Mouse (Mus musculus): ENCODE measurements around the gene Crybg3.

Gene Crybg3

DNA sequence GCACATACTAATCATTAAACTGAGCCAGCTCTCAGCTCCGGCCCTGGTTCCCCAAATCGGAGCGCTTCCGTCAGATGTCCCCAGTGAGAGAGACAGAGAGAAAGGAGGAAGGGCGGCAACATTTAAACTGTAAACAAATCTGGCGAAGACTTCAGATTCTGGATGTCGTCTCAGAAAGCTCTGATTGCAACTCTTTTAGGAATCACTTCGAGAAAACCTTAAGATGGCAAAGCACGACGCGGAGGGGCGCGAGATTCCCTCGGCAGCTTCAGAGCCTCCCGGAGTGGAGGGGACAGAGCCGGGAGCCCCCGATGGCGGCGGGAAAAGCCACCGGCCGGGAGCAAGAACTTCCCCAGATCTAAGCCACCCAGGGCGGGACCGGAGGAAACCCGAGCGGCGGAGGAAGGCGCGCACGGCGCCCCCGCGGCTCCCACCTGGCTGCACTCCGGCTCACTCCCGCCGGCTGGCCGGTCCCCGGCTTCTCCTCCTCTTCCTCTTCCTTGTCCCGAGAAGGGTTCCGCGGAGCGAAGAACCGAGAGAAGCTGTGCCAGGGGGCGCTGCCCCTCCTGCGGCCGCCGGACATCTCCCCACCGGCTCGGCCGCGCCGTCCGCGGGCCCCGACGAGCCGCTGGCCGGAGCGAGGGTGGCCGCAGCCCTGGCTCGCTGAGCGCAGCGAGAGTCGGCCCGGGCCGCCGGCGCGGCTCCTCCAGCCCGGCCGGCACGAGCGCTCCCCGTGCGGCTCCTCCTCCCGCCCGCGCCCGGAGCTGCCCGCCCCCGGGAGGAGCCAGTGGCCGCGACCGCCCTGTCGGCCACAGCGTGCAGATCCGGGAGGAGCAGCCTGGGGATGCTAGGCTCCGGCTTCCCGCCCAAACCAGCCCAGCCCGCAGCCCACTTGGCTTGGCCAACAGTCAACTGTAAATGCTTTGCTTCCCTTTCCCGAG lies at the start of gene Crybg3:
Gene Crybg3 (minus strand): TSS at position 669 of the 941 bp plus-strand sequence.
- ChIA-PET POLR2A (interaction anchor here in 3 of 4 experiments (0.6 to 1.4 kb wide), 5 partner anchors 16 to 128 kb away, joined by 3 read pairs; partner anchors contain the start of gene Arl6 (in 1 of the 3)), CTCF (interaction anchor here in 2 of 4 experiments (0.7 to 1.2 kb wide), 3 partner anchors 17 to 129 kb away, joined by 3 read pairs; partner anchors contain the start of gene Riox2 (in 1 of the 2))

DNA sequence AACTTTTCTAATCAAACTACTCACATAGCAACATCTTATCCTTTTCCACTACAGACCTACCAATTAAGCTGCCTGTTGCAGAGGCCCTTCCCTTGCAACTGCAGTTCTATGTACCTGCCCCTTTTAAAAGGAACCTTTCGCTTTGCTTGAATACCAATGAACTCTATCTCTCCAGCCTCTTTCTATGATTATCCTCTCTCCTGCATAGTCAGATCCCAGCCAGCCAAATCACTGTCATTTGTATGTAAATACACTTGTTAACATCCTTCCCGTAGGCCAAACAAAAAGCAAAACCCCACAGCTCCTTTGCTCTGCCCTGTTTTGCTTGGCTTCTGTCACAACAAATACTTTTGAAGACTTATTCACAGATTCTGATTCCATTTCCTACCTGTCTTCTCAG lies 43.0 kb upstream of the Crybg3 start:
- CTCF ChIA-PET, result interaction anchor here in 2 of 4 experiments (0.6 to 1.0 kb wide), 2 partner anchors 24 to 27 kb away, joined by 3 to 7 read pairs; no protein-coding TSS in a partner anchor

DNA sequence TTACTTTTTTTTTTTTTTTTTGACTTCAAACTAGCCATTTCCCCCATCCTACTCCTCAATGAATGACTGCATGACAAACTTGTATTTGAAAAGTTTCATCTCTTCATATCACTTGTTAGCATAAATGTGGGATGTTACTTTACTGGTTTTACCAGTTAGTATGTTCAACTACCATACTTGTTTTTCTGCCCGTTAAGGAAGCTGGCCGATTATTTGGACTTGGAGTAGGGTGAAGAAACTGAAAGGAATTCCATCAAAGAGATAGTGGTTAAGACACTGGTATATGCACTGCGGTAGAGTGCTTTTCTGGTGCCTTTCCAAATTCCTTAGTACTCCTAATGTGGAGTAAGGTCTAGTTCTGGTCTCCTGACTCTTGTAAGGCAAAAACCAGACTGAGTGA lies 39.2 kb upstream of the Crybg3 start:
- ChIA-PET CTCF (interaction anchor here in 1 of 4 experiments (1.2 kb wide), 1 partner anchor 191 kb away, joined by 4 read pairs; no protein-coding TSS in a partner anchor), POLR2A (interaction anchor here in 2 of 4 experiments (1.3 to 3.3 kb wide), 4 partner anchors 36 to 168 kb away, joined by 3 to 12 read pairs (median 6); partner anchors contain the start of gene Riox2 (in 2 of the 2))

More for the DNA sequence above, 43.0 kb upstream of the Crybg3 start:
- POLR2A ChIA-PET, result no interaction called here

DNA sequence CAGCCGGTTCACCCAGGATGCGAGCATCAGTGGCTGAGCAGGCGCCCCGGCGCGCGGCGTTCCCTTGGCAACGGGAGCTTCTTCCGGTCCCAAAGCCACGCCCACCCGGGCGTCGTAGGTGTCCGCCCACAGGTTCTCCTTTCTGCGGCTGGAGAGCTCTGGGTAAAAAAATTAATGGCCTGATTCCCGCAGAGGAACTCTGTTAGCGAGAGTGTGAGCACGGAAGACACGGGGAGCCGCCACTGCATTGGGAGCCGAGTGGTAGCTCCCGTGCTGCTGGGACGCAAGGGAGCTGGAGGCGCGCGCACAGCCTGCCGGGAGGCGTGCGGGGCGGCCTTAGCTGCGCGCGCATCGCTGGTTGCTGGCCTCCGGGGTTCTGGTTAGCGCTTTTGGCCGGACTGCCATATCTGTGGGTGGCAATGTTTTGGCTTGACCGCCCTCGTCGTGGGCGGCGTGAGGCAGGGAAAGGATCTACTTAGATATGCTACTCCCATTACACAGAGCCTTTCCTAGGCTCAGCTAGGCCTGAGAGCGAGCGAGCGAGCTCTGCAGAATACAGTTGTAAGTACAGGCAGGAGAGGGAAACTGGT lies 38.4 kb upstream of the Crybg3 start, which contains the start of gene Arl6:
Gene Arl6 (minus strand): TSS at position 290 of the 590 bp plus-strand sequence.
- ChIA-PET CTCF (interaction anchor here in 3 of 4 experiments (0.7 to 1.2 kb wide), 3 partner anchors 22 to 190 kb away, joined by 4 to 6 read pairs (median 4); no protein-coding TSS in a partner anchor), POLR2A (interaction anchor here in 3 of 4 experiments (0.6 to 3.3 kb wide), 11 partner anchors 11 to 167 kb away, joined by 3 to 12 read pairs (median 3); partner anchors contain the start of genes Riox2 (in 2 of the 3) and Crybg3 (in 1 of the 3))

DNA sequence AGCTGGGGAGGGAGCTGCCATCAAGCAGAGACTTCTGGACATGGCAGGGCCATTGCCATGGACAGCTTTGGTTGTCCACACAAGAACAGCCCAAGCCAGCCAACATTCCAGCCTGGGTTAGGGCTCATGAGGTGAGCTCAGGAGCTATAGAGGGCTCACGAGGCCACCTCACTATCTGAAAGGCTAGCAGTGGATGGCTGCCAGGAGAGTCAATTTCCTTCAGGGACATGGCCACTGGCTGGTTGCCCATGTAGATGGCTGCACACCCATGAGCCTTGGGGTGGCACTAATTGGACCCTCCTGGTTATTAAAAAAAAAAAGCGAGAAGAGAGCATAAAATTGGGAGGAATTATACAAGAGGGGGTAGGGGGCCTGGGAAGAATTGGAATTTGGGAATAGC lies 33.8 kb upstream of the Crybg3 start:
- POLR2A ChIA-PET, result interaction anchor here in 1 of 4 experiments (0.6 kb wide), 1 partner anchor 50 kb away, joined by 3 read pairs; no protein-coding TSS in a partner anchor
- CTCF ChIA-PET, result no interaction called here

DNA sequence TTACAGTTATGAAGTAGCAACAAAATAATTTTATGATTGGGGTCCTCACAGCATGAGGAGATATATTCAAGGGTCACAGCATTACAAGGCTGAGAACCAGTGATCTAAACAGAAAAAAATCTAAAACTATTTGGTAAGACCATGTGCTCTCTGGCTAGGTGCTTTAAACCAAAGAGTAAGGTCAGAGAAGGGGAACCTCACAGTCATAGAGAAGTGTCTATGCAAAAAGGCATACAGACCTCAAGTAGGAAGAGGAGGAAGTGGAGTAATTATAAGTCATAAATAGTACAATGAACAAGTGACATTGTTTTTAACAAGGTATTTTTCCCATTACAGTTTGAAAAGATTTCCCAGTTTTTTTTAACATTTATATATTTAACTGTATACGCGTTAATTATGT lies 20.8 kb upstream of the Crybg3 start:
- CTCF ChIA-PET, result no interaction called here
- POLR2A ChIA-PET, result no interaction called here

DNA sequence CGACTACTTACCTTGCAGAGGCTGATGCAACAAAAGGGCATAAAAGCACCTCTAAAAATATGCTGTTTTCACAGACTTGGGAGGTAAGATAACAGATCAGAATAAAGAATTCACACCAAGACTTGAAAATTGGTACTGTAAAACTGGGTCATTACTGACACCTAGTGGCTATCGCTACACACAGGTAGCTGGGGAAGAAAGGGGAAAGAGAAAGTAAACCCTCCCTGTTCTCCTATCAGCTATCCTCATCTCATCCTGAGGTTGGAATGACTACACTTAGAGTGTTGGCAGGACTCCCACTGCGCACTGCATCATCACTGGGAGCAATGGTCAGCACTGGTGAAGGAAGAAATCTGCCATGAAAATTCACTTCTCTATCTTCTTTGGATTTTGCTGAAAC lies 16.4 kb upstream of the Crybg3 start:
- CTCF ChIA-PET, result interaction anchor here (0.6 to 2.0 kb wide), 22 partner anchors 10 to 1357 kb away, joined by 3 to 26 read pairs (median 4); partner anchors contain the start of genes Riox2 (in 2 of the 4), Arl6 (in 1 of the 4) and Crybg3 (in 1 of the 4)
- POLR2A ChIA-PET, result interaction anchor here in 3 of 4 experiments (0.5 to 1.2 kb wide), 8 partner anchors 17 to 145 kb away, joined by 3 to 5 read pairs (median 4); partner anchors contain the start of genes Riox2 (in 2 of the 3) and Crybg3 (in 1 of the 3)

DNA sequence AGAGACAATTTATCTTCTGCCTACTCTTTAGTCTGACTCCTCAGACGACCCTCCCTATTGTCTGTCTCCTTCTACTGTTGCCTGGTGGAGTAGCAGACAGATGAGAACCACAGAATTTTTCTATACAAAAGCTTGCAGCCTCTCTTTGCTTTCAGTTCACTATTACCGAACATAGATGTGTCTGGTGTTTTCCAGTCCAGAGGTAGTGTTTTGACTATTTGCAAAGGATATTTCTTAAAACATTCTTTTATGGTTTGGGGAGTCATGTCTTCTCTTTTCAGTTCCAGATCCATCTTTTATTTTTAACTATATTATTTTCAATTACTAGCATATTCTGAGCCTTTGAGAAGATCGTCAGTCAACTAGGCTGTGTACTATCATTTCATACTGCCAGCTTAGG lies 14.9 kb upstream of the Crybg3 start:
- ChIA-PET CTCF (no interaction called here), POLR2A (no interaction called here)

DNA sequence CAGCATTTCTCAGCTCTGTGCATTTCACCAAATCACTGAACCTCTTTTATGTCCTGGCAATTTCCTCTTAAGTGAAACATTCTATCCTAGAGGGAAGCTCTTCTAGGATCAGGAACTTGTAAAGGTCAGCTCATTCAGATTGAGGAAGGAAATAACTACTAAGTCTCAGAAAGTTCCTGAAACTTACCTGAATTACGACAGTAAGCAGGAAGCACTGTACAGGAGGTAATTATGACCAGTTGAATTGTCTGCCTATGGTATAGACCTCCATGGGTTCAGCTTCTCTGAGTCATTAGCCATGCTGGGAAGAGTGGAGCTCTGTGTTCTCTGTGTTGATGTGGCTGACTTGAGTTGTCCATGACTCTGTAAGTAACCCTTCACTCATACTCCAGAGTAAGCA lies 10.0 kb upstream of the Crybg3 start:
- POLR2A ChIA-PET, result interaction anchor here in 1 of 4 experiments (1.0 kb wide), 1 partner anchor 16 kb away, joined by 3 read pairs; no protein-coding TSS in a partner anchor

DNA sequence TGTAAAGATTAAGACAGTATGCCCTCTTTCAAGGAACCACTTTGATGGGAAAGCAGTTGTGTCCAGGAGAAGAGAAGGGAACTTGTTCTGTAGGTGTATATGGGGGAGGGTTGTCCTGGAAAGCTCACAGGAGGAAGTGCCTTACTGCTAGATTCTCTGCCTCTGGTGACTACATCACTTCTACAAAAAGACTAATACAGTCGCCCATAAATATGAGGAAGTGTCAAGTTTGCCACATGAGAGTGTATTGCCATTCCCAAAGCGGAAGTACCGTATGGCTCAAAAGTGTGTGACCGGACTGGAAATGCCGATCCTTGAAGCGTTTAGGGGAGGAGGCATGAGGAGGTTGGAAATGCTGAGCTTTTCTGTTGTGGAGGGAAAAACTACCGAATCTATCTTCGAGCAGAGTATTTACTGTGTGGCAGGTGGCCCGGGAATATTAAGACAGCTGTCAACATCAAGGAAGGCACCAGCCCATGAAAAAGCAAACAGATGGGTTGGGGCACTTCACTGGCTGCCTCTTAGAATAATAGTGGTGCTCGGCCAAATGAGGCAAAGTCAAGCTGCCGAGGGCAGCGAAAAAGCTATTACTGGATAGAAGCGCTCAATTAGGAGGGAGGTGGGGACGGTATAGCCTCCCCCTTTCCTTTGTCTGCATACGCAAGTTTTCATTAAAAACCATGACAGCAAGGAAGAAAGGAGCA lies 3.5 kb upstream of the Crybg3 start:
- ChIA-PET CTCF (no interaction called here), POLR2A (no interaction called here)

More for the DNA sequence above, 10.0 kb upstream of the Crybg3 start:
- CTCF ChIA-PET, result no interaction called here

DNA sequence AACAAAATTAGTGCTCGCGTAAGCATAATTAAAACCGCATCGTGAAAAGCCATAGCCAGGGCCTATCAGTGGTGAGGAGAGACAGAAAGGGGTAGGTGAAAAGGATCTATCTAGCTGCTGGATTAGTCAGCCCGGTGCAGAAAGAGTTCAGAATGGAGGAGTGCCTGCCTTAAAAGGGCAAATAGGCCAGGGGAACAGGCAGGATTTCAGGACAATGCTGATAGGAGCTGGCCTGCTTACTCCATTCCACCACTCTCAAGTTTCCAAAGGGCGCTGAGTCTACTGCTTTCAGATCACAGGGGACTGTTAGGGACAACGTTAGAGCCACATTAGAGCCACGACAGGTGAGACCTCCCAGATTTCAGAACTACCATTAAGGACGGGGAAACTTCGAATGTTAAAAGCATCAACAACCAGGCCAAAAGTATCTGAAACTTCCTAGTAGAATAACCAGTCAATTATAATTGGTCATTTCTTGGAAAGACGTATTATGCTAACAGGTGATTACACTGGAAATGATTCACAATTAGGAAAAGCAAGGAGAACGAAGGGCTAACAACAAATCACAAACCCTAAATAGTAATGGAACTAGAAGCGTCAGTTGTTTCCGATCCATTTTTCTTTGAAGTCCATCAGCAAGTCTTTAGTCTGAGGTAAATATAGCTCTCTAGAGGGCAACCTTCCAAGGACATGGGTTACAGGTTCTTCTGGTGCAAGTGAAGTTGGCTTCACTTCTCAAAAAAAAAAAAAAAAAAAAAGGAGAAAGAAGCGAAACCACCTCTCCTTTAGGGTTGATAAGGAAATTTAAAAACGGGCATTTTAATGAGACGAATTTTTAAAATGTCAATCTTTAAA lies 1.1 kb downstream of the Crybg3 start:
- POLR2A ChIA-PET, result interaction anchor here in 3 of 4 experiments (0.6 to 1.4 kb wide), 6 partner anchors 17 to 666 kb away, joined by 3 to 4 read pairs (median 3); no protein-coding TSS in a partner anchor

DNA sequence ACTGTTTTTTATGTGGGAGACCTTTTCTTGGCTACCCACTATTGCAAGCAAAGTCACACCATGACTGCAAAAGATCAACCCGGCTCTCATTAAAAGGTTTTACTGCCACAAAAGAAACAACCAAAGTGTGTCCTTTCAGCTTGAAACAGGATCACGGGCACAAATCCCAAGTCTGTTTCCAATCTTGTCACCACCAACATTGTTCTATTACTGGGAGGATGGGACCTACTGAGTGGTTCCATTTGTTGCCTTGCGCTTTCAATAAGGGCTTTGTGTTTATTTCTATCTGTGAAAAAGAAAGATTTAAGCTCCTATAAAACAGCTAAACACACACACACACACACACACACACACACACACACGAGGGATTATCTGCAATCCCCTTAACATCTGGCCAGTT lies 1.8 kb downstream of the Crybg3 start:
- CTCF ChIA-PET, result no interaction called here
- POLR2A ChIA-PET, result interaction anchor here in 1 of 4 experiments (0.7 kb wide), 1 partner anchor 666 kb away, joined by 3 read pairs; no protein-coding TSS in a partner anchor

More for the DNA sequence above, 1.1 kb downstream of the Crybg3 start:
- CTCF ChIA-PET, result interaction anchor here in 1 of 4 experiments (0.6 to 0.7 kb wide), 2 partner anchors 88 to 548 kb away, joined by 3 to 4 read pairs; no protein-coding TSS in a partner anchor

DNA sequence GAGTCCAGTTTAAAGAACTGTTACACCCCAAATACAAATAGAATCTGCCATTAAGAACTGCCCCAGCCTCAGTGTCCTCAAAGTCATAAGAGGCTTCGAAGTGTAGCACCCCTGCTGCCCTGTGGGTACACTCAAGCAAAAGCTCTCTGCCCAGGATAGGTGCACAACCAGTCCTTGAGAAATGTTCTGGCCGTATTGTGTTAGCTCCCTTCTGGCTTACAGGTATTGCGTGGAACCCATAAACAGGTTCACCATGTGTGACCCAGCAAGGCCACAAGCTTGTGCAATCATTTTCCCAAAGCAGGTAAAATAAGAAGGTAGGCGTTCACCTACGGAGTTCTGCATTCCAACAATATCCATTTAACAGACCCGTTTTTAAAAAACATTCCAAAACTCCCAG lies 3.5 kb downstream of the Crybg3 start:
- POLR2A ChIA-PET, result no interaction called here
- CTCF ChIA-PET, result no interaction called here

DNA sequence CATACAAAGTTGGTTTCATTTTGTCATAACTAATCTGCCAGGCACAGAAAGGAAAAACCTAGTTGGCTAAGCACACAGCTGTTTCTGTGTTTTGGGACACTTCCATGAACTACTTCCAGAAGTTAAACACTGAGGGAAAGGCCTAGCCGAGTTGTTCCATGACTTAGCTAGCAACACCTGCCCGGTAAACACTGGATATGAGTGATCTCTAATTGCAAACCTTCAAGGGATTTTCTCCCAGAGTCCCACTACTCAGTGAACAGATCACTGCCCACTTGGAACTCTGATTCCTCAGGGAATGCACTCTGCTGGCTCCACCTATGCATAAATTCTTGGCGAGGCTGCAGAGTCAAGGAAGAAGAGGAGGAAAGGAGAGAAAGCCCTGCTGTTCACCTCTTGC lies 6.1 kb downstream of the Crybg3 start:
- CTCF ChIA-PET, result no interaction called here
- POLR2A ChIA-PET, result interaction anchor here in 2 of 4 experiments (1.0 to 1.4 kb wide), 3 partner anchors 15 to 32 kb away, joined by 3 to 6 read pairs (median 4); no protein-coding TSS in a partner anchor

DNA sequence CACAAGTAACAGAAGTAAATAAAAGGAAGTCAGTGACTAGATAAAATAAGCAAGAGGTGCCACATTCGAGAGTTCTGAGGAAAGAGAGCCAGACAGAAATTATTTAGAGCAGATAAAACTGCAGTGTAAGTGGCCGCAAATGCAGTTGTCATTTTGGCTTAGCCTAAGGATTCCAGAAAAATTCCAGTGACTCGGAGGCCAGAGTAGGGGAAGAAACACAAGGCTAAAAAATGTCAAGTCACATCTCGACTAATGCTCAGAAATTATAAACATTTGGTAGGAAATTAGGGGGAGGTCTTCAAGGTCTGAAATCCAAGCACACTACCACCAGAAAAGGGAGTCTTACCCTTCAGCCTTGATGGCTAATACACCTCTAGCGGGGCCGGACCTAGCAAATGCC lies 10.0 kb downstream of the Crybg3 start:
- ChIA-PET POLR2A (no interaction called here), CTCF (no interaction called here)

DNA sequence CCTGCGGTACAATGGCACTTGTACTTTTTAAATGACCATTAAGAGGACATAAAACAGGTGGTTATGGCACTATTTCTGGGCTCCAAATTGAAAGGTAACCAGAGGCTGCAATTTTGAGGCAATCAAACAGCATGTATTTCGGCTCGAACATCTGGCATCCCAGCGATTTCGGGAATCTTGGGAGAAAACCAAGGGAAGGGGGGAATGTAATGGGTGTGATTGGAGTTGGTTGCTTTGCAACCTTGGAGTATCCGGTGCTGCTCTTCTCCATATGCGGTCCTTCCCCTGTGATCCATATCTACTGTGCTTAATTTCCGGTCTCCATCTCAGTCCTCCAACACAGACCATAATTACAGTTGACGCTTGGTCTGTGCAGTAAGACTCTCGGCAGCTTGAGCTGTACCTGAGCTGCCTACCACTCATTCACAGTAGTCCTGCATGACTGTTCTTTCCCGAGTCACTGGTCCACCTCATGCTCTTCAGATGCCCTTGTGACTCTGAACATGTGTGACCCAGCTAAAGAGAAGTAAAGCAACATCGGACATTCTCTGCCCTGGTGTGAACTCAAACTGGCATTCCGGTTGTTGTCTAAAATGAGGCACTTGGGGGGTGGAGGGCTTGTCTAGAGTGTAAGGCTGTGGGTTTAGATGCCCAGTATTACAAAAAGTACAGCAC lies 12.3 kb downstream of the Crybg3 start:
- POLR2A ChIA-PET, result no interaction called here
- CTCF ChIA-PET, result no interaction called here

DNA sequence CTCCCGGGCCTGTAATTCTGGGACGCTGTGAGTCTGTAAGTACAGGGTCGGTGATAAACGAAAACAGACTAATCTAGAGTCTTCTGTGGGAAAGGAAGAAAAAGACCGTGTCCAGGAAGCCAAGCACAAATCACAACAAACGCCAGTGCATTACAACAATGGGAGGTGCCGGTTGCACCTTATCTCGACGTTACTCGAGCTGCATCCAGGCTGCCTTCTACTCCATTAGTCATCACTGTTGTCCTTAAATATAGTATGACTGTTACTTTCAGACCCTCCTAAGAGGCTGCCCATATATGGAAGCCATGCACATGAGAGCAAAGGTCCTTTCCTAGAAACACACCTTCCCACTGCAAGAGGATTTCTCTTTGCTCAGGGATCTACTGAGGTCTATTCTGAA lies 13.0 kb downstream of the Crybg3 start:
- ChIA-PET CTCF (no interaction called here), POLR2A (no interaction called here)

All from embryonic stem cell, embryonic (primary cell).